ENCODE assay signal across 3 mouse cellular contexts in the genomic region with DNA sequence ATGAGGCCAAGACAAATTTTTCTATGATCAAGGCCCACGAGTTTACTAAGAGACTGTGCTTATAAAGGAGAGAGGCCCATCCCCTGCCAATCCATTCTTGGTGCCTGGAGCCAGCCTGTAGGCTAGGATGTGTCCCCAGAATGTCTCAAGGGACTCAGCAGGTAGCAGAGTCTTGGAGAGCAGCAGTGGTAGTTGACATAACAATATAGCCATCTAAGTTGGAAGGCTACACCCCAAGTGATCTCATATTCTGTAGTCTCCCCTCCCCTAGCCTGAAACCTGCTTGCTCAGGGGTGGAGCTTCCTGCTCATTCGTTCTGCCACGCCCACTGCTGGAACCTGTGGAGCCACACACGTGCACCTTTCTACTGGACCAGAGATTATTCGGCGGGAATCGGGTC.
A peak's percentile ranks its signal among the peaks of the same experiment; 100 is the strongest.
DNase-seq lines count a peak whose midpoint lies in the region.

No protein-coding gene starts in this region.

- DNase-seq in ES-CJ7 (ENCODE audit: low read depth, low spot score) = peak; percentile 75
- DNase-seq in R1 (ENCODE audit: low read depth, low spot score) = peak; percentile 64
- peak; percentile 72 for DNase-seq in ZHBTc4 (ENCODE audit: low read depth, low spot score)
